Mouse (Mus musculus): ENCODE results near the gene Ints4.

DNA sequence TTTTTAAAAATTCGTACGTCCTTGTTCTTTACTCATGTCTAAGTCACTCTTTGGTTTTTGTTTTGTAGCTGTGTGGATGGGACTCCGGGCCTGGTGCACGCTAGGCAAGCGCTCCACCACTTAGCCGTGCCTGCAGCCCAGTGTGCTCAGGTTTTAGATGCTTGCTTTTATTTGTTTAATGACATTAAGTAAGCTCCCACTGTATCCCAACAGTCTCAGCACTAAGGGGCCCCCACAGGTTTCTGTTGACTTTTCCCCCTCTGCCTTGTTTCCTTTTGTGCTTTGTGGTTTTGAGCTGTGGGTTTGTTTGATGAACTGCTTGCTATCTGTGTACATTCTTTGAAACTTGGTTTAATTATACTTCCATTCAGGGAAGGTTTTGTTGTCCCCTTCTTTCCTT lies 28.6 kb upstream of the Ints4 start:
- no peak for TF ChIP-seq CTCF (IDR thresholded peaks at IDR 0.05; ENCODE audit: low read depth)
- no peak for TF ChIP-seq EP300 (optimal IDR thresholded peaks at IDR 0.05)
